Mouse (Mus musculus) CD8-positive naive resting alpha-beta T cell, adult 2 months (primary cell): Measurements from ENCODE around the gene Atg9b.
A peak's percentile ranks its signal among the peaks of the same experiment; 100 is the strongest.

Experiments used
- DNase-seq, 2 experiments: peaks; one replicate each; pipeline ENCODE4 v3.0.0; 2022; ENCODE audit warnings: low read depth in 2 of 2, low spot score in 2 of 2

Gene Atg9b

GRCm38 (mm10) chr5:24350531-24351250, 41.3 kb downstream of the Atg9b start:
- DNase-seq, result no peak

DNA sequence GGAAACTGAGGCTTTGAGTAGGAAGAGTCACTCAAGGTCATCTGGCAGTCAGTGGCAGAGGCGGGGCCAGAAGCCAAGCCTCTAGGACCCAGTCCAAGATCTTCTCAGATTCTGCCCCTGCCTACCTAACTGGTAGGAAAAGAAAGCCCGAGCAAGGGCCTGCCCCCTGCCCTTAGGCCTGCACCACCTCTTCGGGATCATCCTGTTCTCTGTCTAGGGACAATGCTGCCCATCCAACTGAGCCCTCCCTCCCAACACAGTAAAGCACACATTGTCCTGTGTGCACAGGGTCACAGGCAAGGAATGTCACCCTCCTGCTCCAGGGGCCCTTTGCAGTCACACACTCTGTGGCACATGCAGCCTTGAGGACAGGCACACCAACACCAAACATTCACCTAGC, 41.9 kb downstream of the Atg9b start:
- no peak for DNase-seq

DNA sequence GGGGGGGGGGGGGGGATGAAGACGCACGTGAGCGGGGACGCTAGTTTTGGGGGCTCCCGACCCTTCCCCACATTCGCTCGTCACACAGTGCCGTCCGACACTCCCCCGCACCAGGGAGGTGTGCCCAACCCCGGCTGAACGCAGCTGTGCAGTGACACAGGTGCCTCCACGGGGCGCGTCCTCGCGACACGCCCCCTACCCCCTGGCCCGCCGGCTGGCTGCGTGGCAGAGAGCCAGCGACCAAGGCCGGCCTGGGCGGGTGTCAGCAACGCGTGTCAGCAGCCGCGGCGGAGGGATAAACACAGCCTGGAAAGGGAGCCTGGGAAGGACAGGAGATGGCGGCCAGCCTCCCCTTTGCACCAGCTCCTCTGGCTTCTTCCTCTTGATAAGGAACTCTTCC, 43.4 kb downstream of the Atg9b start:
- DNase-seq, result no peak

DNA sequence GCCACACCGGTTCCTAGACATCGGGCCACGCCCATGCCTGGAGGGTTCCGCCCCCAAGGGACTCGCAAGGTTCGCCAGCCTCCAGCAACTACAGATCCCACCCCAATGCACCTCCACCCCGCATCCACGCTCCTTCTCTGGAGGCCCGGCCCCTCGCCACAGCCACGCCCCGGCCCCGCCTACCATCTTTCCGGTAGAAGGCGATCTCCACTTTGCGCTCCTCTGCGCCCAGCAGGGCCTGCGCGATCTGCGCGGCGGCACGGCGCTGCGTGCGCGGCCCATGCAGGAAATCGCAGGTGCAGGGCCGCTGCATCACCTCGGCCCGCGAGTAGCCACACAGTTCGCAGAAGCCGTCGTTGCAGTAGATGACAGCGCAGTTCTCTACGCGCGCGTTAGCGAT, 43.8 kb downstream of the Atg9b start:
- DNase-seq, result peak; percentile 77 to 86

DNA sequence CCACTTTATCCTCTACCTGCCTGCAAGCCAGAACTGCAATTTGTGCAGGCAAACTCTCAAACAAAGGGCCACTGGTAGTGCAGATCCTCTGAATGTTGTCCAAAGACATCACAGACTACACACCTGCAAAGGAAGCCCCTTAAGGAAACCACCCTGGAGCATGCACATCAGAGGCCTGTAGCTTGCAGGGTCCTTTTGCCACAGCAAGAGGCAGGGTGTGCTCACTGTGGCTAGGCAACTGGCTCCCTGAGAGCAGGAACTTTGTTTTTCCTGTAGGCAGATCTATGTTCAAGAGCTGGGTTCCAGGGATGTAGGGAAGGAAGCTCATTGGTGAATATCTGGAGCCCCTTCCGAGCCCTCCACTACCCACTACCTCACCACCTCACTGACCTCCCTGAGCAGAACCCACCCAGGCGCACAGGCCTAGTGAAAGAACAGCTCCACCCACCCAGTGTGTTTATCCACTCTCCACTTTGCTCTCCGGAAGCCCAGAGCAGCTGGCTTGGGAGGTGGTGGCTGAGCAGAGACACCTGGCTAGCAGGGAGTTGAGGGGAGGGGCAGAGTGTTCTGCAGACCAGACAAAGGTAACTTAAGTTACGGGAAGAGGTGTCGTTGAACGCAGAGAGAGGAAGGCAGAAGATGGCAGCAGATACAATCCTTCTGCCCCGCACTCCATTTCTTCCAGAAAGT, 44.6 kb downstream of the Atg9b start:
- no peak for DNase-seq

GRCm38 (mm10) chr5:24346313-24346712, 45.6 kb downstream of the Atg9b start:
- DNase-seq, result no peak

- DNase-seq, result peak; percentile 35 to 54
Measured at GRCm38 (mm10) chr5:24344477-24345051, 47.4 kb downstream of the Atg9b start.

DNA sequence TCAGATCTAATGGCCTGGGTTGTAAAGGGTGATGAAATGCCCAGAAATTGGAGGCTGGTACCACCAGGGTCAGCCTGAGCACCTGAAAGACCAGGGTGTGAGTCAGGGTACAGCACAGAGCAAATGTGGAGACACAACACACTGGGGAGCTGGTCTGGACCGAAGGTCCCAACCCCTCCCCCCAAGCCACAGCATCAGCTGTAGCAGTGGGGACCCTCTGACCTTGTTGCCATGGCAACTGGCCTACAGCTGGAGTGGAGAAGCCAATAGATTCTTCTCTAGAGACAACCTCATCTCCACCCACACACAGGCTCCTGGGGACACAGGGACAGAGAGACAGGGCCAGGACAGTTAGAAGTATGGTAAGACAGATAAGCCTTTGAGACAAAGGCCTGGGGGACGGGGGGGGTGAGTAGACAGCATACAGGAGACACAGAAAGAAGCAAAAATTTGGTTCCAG, 47.9 kb downstream of the Atg9b start:
- DNase-seq, result no peak

DNA sequence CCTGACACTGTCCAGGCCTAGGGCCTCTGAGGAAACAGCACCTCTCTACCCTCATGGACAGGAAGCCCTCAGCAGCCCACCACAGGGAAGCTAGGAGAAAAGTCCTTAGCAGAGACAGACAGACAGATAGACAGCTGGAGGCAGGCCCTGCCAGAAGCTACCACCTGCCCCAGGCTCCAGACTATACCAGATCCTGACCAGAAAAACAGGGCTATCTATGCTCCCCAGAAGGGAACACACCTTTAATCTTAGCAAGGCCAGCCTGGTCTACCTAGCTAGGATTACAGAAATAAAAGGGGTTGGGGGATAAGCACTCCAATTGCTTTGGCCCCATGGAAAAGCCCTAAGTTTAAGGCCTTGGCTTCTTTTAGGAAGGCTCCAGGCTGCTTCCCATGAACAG, 48.6 kb downstream of the Atg9b start:
- DNase-seq, result no peak

DNA sequence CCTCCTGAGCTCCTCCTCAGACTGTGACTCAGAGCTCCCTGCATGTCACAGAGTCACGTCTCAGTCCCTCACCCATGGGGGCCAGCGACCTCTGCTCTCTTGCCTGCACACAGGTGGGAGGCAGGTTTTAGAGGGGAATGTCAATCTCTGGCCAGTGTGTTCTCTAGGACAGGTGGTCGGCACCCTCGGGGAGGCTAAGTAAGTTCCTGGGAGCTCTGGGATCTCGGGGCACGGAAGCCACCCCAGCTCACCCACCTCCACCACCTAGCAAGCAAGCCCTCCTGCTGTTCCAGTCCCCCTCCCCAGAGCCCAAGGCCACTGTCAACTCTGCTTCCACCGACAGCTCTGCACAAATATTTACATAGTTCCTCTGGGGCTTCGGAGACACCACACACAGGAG, 49.0 kb downstream of the Atg9b start:
- DNase-seq, result no peak

GRCm38 (mm10) chr5:24342205-24342963, 49.6 kb downstream of the Atg9b start:
- no peak for DNase-seq

DNA sequence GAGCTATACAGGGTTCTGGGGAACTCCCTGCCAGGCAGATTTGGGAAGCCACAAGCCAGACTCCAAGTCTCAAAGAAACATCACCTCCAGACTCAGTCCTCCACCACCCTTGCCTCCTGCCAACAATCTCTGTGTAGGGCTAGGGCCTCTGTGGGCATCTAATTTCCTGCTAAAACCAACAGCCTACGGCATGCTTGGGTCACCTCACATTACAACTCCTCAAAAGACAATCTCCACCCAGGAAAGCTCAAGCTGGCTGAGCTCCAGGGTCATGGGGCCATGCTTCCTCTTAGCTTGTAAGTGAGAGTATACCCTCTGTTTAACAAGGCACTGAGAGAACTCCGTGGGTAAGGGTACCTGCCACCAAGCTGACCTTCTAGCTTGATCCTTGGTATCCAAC, 54.1 kb downstream of the Atg9b start:
- DNase-seq, result no peak

GRCm38 (mm10) chr5:24337366-24337765, 54.6 kb downstream of the Atg9b start:
- no peak for DNase-seq

DNA sequence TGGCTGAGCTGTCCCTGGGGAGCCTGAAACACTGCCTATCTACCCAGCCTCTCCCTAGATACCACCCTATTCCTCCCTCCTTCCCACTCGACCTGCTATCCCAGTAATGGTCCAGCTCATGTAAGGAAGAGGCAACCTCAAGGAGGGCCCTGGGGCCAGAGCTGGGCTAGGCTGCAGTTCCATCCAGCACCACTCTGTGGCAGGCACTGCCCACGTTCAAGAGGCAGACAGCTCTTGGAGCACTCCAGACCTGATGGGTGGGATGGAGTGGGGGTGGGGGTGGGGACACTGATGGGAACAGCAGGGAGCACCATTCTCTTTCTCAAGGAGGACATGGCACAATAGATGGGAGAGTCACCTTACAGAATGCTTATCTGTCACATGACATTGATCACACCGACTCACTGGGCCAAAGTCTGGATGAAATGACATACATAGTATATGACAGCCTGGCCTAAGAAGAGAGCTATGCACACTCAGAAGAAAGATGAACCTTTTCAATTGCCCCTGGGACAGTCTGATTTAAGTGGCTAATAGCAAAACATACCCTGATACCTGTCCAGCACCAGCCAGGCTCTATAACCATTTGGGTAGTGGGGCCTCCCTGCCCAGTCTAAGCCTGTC, 55.9 kb downstream of the Atg9b start:
- DNase-seq, result no peak

GRCm38 (mm10) chr5:24334749-24335148, 57.2 kb downstream of the Atg9b start:
- DNase-seq, result no peak
